Mouse (Mus musculus): ENCODE results near the gene Sh3kbp1. TPM values are rescaled to one million over a fixed set of nuclear protein-coding genes. Genes with fewer than 3 reads are reported as not detected.

The Sh3kbp1 gene
- polyA plus RNA-seq, 1 experiment from 2014 or later, result 31.6 TPM

DNA sequence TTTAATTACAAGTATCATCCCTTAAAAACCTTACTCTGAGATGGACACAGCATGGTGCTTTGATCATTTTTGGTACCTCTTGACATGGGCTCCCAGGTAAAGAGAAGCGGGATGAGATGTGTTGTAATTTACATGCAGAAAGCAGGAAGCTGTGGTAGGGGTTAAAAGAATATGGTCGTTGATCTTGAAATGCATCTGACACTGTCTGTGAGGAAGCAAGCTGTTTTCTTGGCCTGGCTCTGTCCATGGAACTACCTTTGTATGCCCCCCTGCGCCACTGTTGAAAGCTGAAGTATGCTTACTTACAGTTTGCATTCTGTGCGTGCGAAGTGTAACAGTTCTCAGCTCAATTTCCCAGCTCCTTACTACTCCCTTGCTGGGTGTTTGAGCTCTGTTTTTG, 61.6 kb downstream of the Sh3kbp1 start:
- 88% methylated on average over 5 of the region's 5 CpGs for WGBS
- Histone ChIP-seq H3K9ac (no peak overlapping the region), H3K4me1 (replicated peaks) (no peaks in the 10 kb centered on the region), H3K9me3 (no peaks in the 10 kb centered on the region), H3K36me3 (no peaks in the 10 kb centered on the region), H3K27me3 (replicated peaks) (no peaks in the 10 kb centered on the region), H3K4me2 (replicated peaks) (no peak overlapping the region), H3K4me3 (replicated peaks) (no peak overlapping the region), H3K27ac (no peak overlapping the region)
- no peak for ATAC-seq

DNA sequence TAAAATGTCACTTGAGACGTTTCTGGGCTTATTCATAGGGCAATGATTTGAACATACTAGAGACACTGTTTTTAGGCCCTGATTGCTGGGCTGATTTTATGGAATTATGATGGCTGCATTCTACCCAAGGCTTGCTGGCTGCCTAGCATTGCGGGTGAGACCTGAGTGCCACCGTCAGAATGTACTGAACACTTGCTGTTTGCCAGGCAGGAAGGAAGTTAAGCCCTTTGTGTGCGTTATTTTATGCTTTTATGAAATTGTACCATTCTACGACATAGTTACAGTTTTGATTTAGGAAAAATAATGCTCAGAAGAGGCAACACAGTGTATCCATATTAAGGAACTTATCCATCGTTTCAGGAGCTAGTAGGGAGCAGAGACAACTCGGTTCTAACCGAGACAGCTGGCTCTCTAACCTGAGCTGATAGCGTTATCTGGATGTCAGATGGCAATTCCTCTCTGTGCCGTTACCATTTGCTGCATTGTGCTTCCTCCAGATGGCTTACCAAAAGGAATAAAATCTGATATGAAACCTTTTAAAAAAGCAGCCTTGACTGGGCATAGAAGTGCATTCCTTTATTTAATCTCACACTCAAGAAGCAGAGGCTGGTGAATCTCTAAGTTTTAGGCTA, 62.8 kb downstream of the Sh3kbp1 start:
- no peak overlapping the region for H3K4me3 ChIP-seq (replicated peaks)
- no peaks in the 10 kb centered on the region for H3K4me1 ChIP-seq (replicated peaks)
- no peak overlapping the region for H3K9ac ChIP-seq
- no peaks in the 10 kb centered on the region for H3K9me3 ChIP-seq
- WGBS, result 74% methylated on average over 10 of the region's 10 CpGs
- H3K27me3 ChIP-seq (replicated peaks), result no peaks in the 10 kb centered on the region
- no peaks in the 10 kb centered on the region for H3K36me3 ChIP-seq
- no peak overlapping the region for H3K4me2 ChIP-seq (replicated peaks)
- H3K27ac ChIP-seq, result no peak overlapping the region
- ATAC-seq, result no peak

DNA sequence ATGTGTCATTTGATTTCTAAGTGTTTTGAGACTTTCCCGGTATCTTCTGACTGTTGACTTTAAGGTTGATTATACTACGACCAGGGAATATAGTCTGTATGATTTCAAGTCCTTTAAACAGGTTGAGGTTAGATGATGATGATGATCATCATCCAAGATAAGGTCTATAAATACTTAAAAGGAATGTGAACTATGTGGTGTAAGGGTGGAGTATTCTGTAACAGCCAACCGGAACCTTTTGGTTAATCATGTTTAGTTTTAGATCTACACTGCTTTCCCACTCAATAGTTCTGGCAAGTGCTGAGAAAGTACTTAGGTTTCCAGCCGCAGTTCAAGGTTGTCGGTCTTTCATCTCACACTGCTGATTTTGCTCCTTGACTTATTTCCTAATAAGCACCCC, 66.1 kb downstream of the Sh3kbp1 start:
- no peak overlapping the region for H3K27ac ChIP-seq
- WGBS, result 58% methylated on average over 5 of the region's 5 CpGs
- ATAC-seq, result no peak
- H3K9me3 ChIP-seq, result no peaks in the 10 kb centered on the region
- no peak overlapping the region for H3K4me3 ChIP-seq (replicated peaks)
- H3K36me3 ChIP-seq, result no peaks in the 10 kb centered on the region
- no peaks in the 10 kb centered on the region for H3K27me3 ChIP-seq (replicated peaks)
- no peaks in the 10 kb centered on the region for H3K4me1 ChIP-seq (replicated peaks)
- no peak overlapping the region for H3K4me2 ChIP-seq (replicated peaks)
- H3K9ac ChIP-seq, result no peak overlapping the region

DNA sequence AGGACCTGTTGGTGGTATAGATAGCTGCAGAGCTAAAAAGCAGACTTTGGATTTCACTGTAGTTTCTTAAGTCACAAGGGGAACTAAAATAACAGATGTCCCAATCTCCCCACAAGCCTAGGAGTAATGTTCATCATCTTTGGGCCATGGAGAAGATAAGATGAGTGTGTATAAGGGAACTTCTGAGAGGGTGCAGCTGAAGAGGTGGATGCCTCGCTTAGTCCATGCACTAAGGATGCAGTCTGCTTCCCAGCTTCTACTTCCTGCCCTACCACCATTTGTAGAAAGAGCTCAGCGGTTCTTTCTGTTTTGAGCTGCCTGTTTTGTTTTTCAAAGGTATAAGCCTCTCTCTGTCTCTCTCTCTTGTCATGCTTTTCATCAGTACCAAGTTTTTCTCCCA, 69.5 kb downstream of the Sh3kbp1 start:
- H3K9me3 ChIP-seq, result no peaks in the 10 kb centered on the region
- H3K9ac ChIP-seq, result no peak overlapping the region
- H3K36me3 ChIP-seq, result no peaks in the 10 kb centered on the region
- H3K27me3 ChIP-seq (replicated peaks), result no peaks in the 10 kb centered on the region
- ATAC-seq, result no peak
- no peaks in the 10 kb centered on the region for H3K4me1 ChIP-seq (replicated peaks)
- no peak overlapping the region for H3K27ac ChIP-seq
- 50% methylated on average over 2 of the region's 2 CpGs for WGBS
- H3K4me2 ChIP-seq (replicated peaks), result no peak overlapping the region
- H3K4me3 ChIP-seq (replicated peaks), result no peak overlapping the region

DNA sequence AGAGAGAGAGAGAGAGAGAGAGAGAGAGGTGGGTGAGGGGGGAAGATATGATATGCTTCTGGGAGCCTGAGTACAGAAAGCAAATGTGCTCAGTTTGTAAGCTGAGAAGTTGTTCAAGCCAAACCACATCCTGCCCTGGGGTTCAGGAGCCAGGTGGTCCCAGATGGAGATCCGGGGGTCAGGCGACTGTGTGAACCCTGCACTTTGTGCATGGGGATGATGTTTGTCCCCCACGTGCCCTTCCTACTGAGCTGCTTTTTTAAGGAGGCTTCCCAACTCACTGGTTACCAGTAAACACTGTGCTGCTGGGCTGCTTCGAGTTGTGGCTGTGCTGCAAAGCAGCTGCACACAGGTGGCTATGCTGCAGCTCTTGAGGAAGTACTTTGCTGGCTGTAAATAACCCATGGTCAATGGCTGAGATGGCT, 70.0 kb downstream of the Sh3kbp1 start:
- 38% methylated on average over 4 of the region's 4 CpGs for WGBS
- no peaks in the 10 kb centered on the region for H3K4me1 ChIP-seq (replicated peaks)
- no peak overlapping the region for H3K27ac ChIP-seq
- H3K4me3 ChIP-seq (replicated peaks), result no peak overlapping the region
- no peaks in the 10 kb centered on the region for H3K27me3 ChIP-seq (replicated peaks)
- no peaks in the 10 kb centered on the region for H3K36me3 ChIP-seq
- H3K4me2 ChIP-seq (replicated peaks), result no peak overlapping the region
- peak; percentile 68 for ATAC-seq
- no peaks in the 10 kb centered on the region for H3K9me3 ChIP-seq
- no peak overlapping the region for H3K9ac ChIP-seq

DNA sequence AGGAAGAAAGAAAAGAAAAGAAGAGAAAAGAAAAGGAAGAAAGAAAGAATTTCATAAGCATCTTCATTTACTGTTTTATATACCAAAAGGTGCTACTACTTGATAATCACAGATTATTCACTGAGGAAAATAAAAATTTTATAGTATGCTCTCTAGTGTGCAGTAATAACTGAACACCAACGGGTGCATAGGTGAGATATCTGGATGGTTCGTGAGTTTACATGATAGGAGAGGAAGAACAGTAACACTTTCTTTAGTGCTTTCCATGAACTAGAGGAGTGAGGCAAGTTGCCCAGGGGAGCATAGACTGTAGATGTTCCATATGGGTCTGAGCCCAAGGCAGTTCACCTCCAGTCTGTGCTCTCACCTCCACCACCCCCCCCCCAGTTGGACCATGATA, 75.8 kb downstream of the Sh3kbp1 start:
- Histone ChIP-seq H3K9ac (no peak overlapping the region), H3K36me3 (no peaks in the 10 kb centered on the region), H3K4me2 (replicated peaks) (no peak overlapping the region), H3K4me1 (replicated peaks) (no peaks in the 10 kb centered on the region), H3K27ac (no peak overlapping the region), H3K27me3 (replicated peaks) (no peaks in the 10 kb centered on the region), H3K4me3 (replicated peaks) (no peak overlapping the region), H3K9me3 (no peaks in the 10 kb centered on the region)
- no peak for ATAC-seq
- WGBS, result 88% methylated on average over 2 of the region's 2 CpGs

DNA sequence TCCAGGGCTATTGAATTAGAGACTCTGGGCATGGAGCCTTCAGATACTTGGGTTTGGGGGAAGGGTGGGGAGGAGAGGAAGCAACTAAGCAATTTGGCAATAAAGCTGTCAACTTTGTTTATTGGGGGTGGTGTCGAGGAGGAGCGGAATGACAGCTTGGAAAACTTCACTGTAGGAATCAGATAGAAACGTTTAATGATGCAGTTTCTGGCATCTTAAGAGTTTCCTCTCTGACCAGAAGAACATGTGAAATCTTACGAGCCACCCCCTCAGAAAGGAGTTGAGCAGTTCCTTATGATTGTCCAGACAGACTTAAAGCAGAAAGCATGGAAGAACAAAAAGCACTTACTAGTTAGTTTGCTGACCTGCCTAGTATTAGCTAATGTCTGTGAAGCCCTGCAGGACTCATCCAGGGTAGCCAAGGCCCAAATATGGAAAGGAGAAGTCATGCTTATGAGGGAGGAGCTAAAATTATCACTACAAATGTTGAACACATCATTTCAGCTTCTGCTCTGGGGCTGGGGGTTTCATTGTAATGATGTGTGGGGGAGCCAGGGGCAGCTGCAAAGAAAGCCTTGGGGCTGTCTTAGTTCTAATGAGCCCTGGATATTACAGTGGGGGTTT, 77.4 kb downstream of the Sh3kbp1 start:
- Histone ChIP-seq H3K36me3 (no peaks in the 10 kb centered on the region), H3K27ac (no peak overlapping the region), H3K4me2 (replicated peaks) (no peak overlapping the region), H3K9me3 (no peaks in the 10 kb centered on the region), H3K4me1 (replicated peaks) (no peaks in the 10 kb centered on the region), H3K4me3 (replicated peaks) (no peak overlapping the region), H3K9ac (no peak overlapping the region), H3K27me3 (replicated peaks) (no peaks in the 10 kb centered on the region)
- WGBS, result 29% methylated on average over 4 of the region's 4 CpGs
- ATAC-seq, result no peak; the same call in 1 of the 2 replicates

DNA sequence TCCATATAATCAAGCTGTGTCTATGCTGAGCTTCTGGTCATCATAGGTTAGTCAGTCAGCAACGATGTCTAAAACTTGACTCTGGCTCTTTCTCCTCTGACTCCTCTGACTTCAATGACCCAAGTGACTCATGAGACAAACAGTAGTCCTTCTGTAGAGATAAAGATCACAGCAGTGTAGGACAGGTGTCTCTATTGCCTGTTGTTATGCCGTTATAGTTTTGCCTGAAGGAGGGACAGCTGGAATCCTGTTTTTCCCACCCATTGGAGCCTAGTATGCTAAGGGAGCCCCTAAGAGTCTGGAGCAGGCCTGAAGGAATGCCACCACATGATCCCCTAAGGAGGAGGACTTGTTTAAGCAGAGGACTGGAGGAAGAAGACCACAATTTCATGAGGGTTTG, 78.3 kb downstream of the Sh3kbp1 start:
- 61% methylated on average over 2 of the region's 2 CpGs for WGBS
- Histone ChIP-seq H3K9ac (no peak overlapping the region), H3K4me2 (replicated peaks) (no peak overlapping the region), H3K4me1 (replicated peaks) (no peaks in the 10 kb centered on the region), H3K9me3 (no peaks in the 10 kb centered on the region), H3K4me3 (replicated peaks) (no peak overlapping the region), H3K27me3 (replicated peaks) (no peaks in the 10 kb centered on the region), H3K27ac (no peak overlapping the region), H3K36me3 (no peaks in the 10 kb centered on the region)
- no peak for ATAC-seq

DNA sequence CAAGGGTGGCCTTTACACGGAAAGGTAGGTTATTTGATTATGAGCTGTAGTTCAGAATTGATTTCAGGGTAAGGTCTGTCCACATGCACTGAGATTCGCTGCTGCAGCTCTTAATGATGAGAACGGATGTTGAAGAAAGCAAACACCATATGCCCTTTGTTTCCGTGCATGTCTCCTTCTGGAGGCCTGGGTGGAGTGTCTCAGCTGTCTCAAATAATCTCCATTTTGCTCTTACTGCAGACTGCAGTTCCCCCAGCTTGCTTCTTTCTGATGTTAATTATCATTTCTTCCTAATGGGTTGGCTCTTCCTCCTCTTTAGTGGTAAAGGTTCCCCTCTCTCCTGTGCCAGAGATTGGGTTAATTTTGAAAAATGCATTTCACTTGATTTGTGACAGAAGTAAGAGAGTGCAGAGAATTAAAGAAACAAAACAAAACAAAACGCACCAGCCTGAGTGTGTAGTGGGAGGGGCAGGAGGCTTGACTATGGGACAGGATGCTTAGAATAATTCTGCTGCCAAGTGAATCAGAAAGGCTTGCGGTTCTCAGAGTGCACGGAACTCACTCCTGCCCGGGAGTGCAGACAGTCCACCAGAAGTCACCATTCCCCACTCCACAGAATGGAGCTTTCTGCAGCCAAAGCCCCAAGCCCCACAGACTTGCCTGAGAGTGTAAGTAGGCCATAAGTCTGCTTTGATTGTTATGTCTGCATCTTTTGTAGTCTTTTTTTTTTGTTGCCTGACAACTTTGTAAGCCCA, 81.2 kb downstream of the Sh3kbp1 start:
- Histone ChIP-seq H3K9ac (no peak overlapping the region), H3K27me3 (replicated peaks) (no peaks in the 10 kb centered on the region), H3K36me3 (no peaks in the 10 kb centered on the region), H3K27ac (0 out of 2 replicates have a peak overlapping the region, but pooled peaks have one; percentile 32), H3K4me2 (replicated peaks) (no peak overlapping the region), H3K4me3 (replicated peaks) (no peak overlapping the region), H3K4me1 (replicated peaks) (no peaks in the 10 kb centered on the region), H3K9me3 (no peaks in the 10 kb centered on the region)
- 42% methylated on average over 8 of the region's 8 CpGs for WGBS
- ATAC-seq, result peak; percentile 45; the same call in 1 of the 2 replicates

DNA sequence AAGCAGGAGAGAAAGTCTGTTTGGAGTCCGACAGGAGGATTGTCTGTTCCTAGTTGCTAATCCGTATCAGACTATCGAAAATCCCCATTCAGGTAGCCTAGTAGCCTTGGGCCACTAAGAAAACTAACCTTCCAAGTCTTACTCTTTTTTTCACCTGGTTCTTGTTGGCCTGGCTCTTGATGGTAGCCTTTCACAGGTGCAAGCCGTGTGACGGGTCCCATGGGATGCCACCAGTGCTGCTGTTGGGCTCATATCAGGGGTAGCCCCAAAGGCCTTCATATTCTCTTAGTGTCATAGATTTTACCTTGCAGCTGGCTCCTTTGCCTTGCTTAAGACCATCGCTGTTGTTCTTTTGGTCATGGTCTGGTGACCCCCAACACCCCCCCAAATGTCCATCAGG, 82.2 kb downstream of the Sh3kbp1 start:
- Histone ChIP-seq H3K9ac (no peak overlapping the region), H3K27me3 (replicated peaks) (no peaks in the 10 kb centered on the region), H3K9me3 (no peaks in the 10 kb centered on the region), H3K4me1 (replicated peaks) (no peaks in the 10 kb centered on the region), H3K4me3 (replicated peaks) (no peak overlapping the region), H3K4me2 (replicated peaks) (no peak overlapping the region), H3K36me3 (no peaks in the 10 kb centered on the region), H3K27ac (no peak overlapping the region)
- 87% methylated on average over 6 of the region's 6 CpGs for WGBS
- ATAC-seq, result no peak

DNA sequence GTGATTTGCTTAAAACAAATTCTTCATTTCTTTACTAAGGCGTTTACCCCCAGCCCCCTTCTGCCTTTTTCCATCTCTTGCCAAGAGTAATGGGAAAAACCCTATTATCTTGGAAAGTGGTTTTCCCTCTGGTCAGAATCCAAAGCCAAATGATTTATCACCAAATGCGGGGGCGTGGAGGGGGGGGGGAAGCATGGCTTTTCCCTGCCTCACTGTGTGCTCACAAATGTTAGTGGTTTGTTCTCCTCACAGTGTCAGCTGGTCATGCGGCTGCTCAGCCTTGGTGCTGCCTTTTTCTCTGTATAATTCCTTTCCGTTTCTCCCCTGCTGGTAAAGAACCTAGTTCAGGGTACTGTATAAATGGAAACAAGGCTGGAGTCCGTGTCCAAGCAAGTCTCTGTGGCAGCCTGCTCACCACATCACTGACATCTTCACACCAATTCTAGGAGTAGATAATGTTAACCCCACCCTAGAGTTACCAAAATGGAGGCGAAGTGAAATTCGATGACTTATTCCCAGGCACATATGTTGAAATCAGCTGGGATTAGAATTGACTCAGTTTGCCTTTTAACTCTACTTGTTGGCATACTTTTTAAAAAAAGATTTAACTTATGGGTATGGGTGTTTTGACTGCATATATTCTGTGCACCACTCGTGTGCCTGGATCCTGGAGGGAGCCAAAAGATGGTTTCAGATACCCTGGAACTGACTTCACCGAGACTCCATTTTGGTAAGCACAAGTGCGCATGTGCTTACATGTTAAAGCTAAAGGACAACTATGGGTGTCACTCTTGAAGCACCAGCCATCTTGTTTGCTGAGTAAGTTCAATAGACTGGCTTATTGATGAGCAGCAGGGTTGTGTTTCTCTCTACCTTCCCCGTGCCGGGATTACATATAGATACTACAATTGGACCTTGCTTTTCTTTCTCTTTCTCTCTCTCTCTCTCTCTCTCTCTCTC, 84.3 kb downstream of the Sh3kbp1 start:
- no peaks in the 10 kb centered on the region for H3K36me3 ChIP-seq
- ATAC-seq, result no peak
- H3K4me3 ChIP-seq (replicated peaks), result no peak overlapping the region
- 81% methylated on average over 13 of the region's 13 CpGs for WGBS
- no peak overlapping the region for H3K27ac ChIP-seq
- H3K27me3 ChIP-seq (replicated peaks), result no peaks in the 10 kb centered on the region
- no peaks in the 10 kb centered on the region for H3K9me3 ChIP-seq
- no peaks in the 10 kb centered on the region for H3K4me1 ChIP-seq (replicated peaks)
- no peak overlapping the region for H3K4me2 ChIP-seq (replicated peaks)
- no peak overlapping the region for H3K9ac ChIP-seq

DNA sequence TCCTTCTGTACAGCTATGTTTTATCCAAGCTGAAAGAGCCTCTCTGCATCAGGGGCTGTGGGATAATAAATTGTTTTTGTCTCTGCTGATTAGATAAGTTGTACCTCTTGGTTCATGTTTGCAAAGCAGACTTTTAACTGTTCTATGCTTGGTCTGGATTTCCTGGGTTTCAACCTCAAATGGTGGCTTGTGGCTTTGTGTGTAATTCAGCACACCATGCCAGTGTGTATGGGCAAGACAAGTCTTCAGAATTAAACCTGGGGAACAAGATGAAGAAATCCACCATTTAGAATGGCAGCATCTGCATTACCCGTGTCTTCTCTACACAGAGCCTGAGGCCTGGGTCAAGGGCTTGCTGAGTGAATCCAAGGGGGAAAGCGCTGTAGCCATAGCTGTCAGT, 86.1 kb downstream of the Sh3kbp1 start:
- Histone ChIP-seq H3K4me1 (replicated peaks) (no peaks in the 10 kb centered on the region), H3K4me3 (replicated peaks) (no peak overlapping the region), H3K27ac (no peak overlapping the region), H3K4me2 (replicated peaks) (no peak overlapping the region), H3K27me3 (replicated peaks) (no peaks in the 10 kb centered on the region), H3K9ac (no peak overlapping the region), H3K9me3 (no peaks in the 10 kb centered on the region), H3K36me3 (no peaks in the 10 kb centered on the region)
- WGBS, result 79% methylated on average over 2 of the region's 2 CpGs
- no peak for ATAC-seq

All from intestine, embryonic 15.5 days (tissue).